Mouse (Mus musculus) 416B (cell line): Measurements from ENCODE around the gene Atp1a2.
A peak's percentile ranks its signal among the peaks of the same experiment; 100 is the strongest.
"Not testable (repeated sequence)": the region's sequence is repeated elsewhere in the genome, so short reads cannot be mapped to it uniquely, and the experiment has no call there.

Experiments used
- DNase-seq: peaks from one replicate; pipeline ENCODE4 v3.0.0; 2011; ENCODE audit warnings: low read depth

Atp1a2 gene

DNA sequence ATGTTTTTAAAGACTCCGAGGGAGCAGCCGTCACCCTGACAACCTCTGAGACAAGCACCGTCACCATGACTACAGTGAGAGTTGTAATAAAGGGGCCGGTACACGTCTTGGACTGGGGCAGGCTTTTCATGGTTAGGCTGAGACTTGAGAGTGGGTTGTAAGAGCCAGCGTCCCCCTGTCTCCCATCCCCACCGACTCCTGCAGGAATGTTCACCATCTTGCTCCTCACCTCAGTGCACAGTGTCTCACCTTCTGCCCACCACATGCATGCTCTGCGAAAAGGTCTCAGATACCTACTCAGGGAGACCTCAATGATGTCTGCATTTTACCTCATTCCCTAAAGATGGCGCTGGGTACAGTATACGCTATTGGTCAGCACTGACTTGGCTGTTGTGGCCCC, 26.1 kb downstream of the Atp1a2 start:
- no peak for DNase-seq

DNA sequence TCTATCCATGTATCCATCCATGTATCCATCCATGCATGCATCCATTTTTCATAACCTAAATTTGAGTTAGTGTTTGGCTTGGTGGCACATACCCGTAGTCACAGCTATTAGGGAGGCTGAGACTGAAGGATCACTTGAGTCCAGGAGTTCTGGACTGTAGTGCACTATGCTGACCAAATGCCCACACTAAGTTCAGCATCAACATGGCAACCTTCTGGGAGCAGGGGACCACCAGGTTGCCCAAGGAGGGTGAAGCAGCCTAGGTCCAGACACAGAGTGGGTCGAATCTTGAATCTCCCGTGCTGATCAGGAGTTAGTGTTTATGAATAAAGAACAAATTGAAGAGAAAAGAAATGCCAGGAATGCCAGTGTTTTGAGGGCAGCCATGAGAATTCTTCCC, 26.7 kb downstream of the Atp1a2 start:
- no peak for DNase-seq

- no peak for DNase-seq
Measured at GRCm38 (mm10) chr1:172261477-172262078, 36.3 kb downstream of the Atp1a2 start, which contains the start of gene Igsf8. Igsf8 (plus strand) TSS chr1:172261641.

GRCm38 (mm10) chr1:172258314-172258713, 39.5 kb downstream of the Atp1a2 start, which contains the start of gene Atp1a4:
Atp1a4 (minus strand) TSS chr1:172258414.
- DNase-seq, result no peak

GRCm38 (mm10) chr1:172247679-172248078, 50.2 kb downstream of the Atp1a2 start:
- peak; percentile 13 for DNase-seq

DNA sequence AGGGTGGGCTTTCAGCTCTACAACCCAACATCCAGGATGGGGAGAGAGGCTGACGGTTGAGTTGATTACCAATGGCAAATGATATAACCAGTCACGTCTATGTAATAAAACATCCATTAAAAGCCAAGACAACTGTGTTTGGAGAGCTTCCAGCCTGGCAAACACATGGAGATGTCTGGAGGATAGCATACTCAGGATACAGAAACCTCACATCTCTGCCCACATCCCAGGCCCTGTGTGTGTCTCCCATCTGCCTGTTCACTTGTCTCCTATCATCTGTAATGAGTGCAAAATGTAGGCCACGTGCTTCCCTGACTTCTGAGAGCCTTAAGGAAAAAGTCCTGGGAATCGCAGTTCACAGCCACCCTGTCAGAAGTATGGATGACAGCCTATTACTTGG, 50.6 kb downstream of the Atp1a2 start:
- DNase-seq, result no peak

- DNase-seq, result not testable (repeated sequence)
Measured at GRCm38 (mm10) chr1:172244645-172245044, 53.2 kb downstream of the Atp1a2 start.

GRCm38 (mm10) chr1:172243547-172244205, 54.2 kb downstream of the Atp1a2 start:
- no peak for DNase-seq

- no peak for DNase-seq
Measured at GRCm38 (mm10) chr1:172242401-172242800, 55.5 kb downstream of the Atp1a2 start.

DNA sequence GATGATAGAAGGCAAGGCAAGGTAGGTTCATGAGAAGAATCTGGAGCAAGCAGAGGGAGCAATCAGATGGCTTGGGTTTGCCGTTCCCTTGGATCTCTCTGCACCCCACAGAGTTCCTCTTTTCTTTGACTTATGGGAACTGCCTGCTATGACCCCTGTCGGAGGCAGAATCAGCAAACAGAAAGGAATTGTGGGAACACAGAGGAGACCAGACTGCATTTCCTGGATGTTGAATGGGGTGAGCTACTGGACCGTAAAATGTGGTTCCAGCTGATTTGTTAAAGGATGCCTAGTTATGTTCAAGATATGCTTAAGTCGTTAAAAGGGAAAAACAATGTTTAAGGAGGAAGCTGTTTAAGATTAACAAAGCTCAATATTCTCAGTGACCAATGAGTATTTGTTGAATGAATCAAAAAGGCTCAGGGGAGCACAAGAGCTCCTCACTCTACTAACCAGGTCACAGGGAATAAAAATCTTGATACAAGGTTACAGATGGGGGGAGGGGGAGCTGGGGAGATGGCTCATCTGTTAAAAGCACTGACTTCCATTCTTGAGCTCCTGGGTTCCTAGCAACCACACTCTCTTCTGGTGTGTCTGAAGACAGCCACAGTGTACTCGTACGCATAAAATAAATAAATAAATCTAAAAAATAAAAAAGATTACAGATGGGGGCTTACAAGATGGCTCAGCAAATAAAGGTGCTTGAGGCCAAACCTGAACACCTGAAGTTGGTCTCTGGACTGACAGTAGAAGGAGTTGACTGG, 56.7 kb downstream of the Atp1a2 start:
- DNase-seq, result peak; percentile 34

DNA sequence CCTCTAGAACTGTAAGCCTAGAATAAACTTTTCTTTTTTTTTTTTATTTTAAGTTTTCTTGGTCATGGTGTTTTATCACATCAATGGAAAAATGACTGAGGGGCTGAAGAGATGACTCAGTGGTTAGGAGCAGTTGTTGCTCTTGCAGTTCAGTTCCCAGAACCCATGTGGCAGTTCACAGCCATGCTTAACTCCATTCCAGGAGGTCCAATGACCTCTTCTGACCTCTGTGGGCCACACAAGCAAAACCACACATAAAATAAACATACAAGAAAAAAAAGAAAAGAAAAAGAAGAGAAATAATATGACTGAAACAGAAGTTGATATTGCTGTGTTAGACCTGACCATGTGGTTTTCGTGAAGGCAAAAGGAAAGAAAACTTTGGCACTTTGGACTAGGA, 68.6 kb downstream of the Atp1a2 start:
- peak; percentile 26 for DNase-seq

DNA sequence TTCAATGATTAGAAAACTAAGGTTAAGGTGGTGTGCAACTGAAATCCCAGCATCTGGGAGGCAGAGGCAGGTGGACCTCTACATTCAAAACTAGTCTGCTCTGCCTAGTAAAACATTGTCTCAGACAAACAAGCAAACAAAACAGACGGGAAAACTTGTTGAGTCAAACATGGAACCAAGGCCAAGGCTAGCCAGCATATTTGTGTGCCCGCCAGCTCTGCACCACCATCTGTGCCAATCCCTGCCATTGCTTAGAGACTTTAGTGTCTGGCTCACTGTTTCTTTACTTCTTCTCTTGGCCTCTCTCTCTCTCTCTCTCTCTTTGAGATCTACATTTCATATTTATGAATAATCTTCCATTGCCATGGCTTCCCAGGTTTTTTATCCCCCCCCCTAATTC, 69.7 kb downstream of the Atp1a2 start:
- DNase-seq, result no peak
